Mouse (Mus musculus) Muller cell, postnatal 12 days (primary cell): ENCODE data around the gene Slc24a4.
"Not testable (repeated sequence)": the region's sequence is repeated elsewhere in the genome, so short reads cannot be mapped to it uniquely, and the experiment has no call there.

Experiments used
- DNase-seq: peaks from one replicate; pipeline ENCODE4 v3.0.0-alpha.2; 2015; ENCODE audit errors: inconsistent ontology term

Slc24a4 gene

GRCm38 (mm10) chr12:102166691-102167261 is 38.2 kb downstream of the Slc24a4 start:
- no peak for DNase-seq

DNA sequence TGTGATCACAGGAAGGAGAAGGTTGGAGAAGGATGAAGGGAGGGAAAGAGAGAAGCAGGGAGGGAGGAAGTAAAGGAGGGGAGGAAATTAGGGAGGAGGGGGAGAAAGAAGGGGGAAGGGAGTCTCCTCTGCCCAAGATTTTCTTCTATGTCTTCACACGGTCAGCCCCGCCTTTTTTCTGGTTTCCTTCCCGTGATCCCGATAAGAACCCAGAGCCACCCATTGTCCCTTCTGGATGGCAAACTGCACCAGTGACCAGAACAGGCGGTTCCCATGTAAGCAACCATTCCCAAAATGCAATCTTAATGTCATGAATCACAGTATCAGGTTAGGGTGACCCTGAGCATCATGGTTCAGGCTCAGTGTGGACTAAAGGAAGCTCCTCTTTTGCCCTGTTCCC is 38.8 kb downstream of the Slc24a4 start:
- no peak for DNase-seq

DNA sequence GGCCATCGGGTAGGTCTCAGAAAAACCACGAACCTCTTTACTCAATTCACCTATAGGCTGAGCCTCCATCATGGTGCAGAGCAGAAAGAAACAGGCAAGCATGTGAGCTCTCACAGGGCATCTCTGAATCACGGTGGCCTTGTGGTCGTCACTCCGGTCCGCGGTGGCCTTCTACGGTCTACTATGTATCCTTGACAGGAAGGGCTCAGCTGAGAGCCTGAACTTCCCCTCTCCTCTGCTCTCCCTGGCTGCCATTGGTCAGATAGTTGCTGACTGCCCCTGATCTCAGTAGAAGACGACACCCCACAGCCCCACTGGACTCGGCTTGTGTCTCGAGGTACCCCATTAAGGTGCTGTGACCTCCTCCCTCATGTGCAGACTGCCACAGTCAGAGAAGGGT is 44.2 kb downstream of the Slc24a4 start:
- DNase-seq = no peak

- no peak for DNase-seq
Observed at GRCm38 (mm10) chr12:102173345-102173744, 44.8 kb downstream of the Slc24a4 start.

- DNase-seq = no peak
Observed at GRCm38 (mm10) chr12:102180371-102181074, 52.0 kb downstream of the Slc24a4 start.

- DNase-seq = no peak
Observed at GRCm38 (mm10) chr12:102181799-102182357, 53.3 kb downstream of the Slc24a4 start.

DNA sequence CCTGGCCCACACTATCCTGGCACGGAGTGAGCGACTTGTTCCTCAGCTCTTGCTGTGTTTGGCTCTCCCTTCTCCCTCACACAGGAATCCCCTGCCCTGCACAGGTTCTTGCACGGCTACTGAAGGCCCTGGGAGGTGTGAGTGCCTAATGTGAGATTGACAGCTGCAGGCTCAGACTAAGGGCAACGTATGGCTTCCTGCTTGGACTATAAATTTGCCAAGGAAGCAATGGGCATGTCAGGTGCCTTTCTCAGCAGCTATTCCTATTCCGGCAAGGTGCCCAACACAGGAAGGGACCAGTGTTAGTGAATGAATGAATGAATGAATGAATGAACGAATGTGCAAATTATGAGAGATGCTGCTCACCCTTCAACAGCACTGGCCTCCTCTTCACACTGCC is 54.1 kb downstream of the Slc24a4 start:
- DNase-seq = no peak

DNA sequence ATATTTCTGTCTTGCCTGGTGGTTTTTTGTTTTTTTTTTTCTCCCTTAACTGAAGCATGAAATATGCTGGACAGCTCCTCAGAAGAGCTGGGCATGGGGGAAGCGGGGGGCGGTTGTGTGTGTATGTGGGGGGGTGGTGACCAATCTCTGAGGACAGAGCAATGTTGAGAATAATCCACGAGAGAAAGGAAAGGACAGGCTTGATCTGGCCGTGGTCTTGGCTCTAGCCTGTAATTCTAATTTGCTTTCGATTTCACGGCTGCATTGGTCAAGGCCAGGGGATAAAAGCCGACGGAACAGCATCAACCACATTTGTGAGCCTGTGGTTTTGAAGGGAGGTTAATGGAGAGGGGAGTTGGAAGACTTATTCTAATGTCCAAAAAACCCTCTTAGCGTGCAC is 54.7 kb downstream of the Slc24a4 start:
- DNase-seq = peak; percentile 78

GRCm38 (mm10) chr12:102190820-102191219 is 62.3 kb downstream of the Slc24a4 start:
- no peak for DNase-seq

GRCm38 (mm10) chr12:102201516-102201915 is 73.0 kb downstream of the Slc24a4 start:
- DNase-seq = no peak

GRCm38 (mm10) chr12:102202901-102203300 is 74.4 kb downstream of the Slc24a4 start:
- DNase-seq = peak; percentile 90

GRCm38 (mm10) chr12:102206471-102206870 is 77.9 kb downstream of the Slc24a4 start:
- DNase-seq = no peak

GRCm38 (mm10) chr12:102207245-102207644 is 78.7 kb downstream of the Slc24a4 start:
- DNase-seq = no peak

- DNase-seq = no peak
Observed at GRCm38 (mm10) chr12:102210801-102211200, 82.3 kb downstream of the Slc24a4 start.

GRCm38 (mm10) chr12:102223404-102223803 is 94.9 kb downstream of the Slc24a4 start:
- no peak for DNase-seq

GRCm38 (mm10) chr12:102224112-102224511 is 95.6 kb downstream of the Slc24a4 start:
- not testable (repeated sequence) for DNase-seq

DNA sequence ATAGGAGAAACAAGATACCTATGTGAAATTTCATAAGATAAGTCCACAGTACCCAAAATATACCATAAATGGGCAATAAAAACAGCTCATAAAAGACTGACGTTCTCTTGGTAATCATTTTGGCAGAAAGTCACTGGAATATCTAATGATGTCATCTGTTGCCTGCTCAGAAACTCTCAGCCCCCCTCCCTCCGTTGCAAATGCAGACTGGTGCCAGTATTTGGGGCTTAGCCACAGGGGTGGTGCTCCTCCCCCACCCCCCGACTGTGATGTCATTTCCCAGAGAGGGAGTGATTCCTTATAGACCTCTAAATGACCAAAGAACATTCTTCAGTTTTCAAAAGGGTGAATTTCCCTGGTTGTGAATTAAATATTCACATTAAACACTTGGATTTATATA is 96.6 kb downstream of the Slc24a4 start:
- DNase-seq = peak; percentile 37

- no peak for DNase-seq
Observed at GRCm38 (mm10) chr12:102235551-102235950, 107.0 kb downstream of the Slc24a4 start.

- DNase-seq = peak; percentile 36
Observed at GRCm38 (mm10) chr12:102236317-102236716, 107.8 kb downstream of the Slc24a4 start.

DNA sequence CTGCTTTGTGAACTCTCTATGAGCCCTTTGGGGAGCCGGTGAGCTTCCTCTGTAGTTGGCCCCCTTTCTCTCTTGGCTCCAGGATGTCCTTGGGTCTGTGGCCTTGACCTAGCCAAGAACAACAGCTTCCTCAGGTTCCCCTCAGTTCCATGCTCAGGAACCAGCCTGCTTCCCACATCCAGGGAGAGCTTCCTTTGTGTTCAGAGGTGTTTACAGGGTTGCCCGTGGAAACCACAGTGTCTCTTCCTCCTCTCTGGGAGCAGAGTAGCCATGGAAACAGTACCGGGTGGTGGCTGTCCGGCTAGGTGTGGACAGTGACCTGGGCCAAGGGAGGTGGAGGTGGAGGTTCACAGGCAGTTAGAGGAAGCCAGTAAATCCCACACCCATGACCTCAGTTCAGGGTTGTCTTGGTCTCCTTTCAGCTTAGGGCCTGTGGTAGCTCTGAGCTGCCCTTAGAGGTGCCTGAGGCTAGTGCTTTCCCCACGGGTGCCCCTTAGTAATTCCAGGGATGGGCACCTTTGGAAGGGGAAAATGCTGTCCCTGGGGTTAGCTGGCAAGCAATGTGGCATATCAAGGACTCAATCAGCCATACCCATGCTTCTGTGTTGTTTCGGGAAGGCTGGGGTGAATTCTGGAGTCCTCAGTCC is 113.7 kb downstream of the Slc24a4 start:
- DNase-seq = peak; percentile 29

DNA sequence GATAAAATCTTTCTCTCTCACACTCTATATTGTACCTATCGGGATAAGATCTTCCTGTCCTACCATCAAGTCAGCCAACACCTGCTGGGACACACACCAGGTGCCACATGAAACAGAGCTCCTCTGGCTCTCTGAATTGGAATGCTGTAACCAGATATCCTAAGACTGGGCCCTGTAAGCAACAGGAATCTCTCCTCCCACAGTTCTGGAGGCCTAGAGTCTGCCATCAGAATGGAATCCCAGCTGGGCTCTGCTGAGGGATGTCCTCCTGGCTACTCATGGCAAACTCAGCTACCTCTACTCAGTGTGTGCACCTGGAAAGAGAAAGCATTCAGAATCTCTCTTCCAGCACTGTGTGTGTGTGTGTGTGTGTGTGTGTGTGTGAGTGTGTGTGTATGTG is 115.4 kb downstream of the Slc24a4 start:
- DNase-seq = peak; percentile 15

DNA sequence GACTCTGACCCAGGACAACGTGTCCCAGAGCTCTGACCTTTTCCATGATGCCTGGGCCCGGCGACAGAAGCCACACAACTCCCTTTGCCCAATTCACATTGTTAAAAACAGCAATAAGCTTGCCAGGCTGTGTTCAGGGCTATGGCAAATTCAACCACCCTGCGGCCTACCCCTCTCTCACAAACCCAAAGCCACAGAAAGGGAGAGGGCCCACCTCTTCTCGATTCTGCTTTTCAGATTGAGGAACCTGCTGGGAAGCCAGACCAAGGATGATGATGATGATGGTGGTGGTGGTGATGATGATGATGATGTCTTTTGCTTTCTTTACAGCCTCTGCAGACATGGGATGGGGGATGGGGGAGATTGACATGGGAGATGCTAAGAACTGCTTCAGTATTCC is 117.7 kb downstream of the Slc24a4 start:
- DNase-seq = no peak

DNA sequence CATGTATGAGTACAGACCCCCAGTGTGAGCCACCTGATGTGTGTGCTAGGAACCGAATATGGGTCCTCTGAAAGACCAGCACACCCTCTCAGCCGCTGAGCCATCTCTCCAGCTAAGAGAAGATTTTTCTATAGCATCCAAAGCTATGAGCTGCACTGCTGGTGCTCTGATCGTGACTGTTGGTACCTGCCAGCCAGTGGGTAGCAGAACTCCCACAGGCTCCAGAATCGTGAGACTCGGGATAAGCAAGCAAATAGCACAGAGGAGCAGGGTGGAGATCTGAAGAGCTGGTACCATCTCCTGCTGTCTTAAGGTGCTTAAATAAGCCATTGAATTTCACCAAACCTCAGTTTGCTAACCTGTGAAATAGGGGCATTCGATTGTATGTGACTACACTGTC is 119.6 kb downstream of the Slc24a4 start:
- no peak for DNase-seq
